Mouse (Mus musculus): ENCODE data around the gene Tnxb. TPM values are rescaled to one million over a fixed set of nuclear protein-coding genes. Genes with fewer than 3 reads are reported as not detected.

Gene Tnxb
- polyA plus RNA-seq, 1 experiment, result 11.0 TPM

Other genes starting within 250 kb of the Tnxb start
- 55.9 and 102 TPM in 2 replicates for gene Btnl4, start 193.2 kb upstream of the Tnxb start, polyA plus RNA-seq (2012; rRNA removed)
- gene Btnl6, start 153.2 kb upstream of the Tnxb start, polyA plus RNA-seq (2012; rRNA removed), result 115 and 205 TPM in 2 replicates
- 4.1 and 8.1 TPM in 2 replicates for gene Notch4, start 106.3 kb upstream of the Tnxb start, polyA plus RNA-seq (2012; rRNA removed)
- 11.2 and 11.8 TPM in 2 replicates for gene Gpsm3, start 80.7 kb upstream of the Tnxb start, polyA plus RNA-seq (2012; rRNA removed)
- 34.5 and 44.4 TPM in 2 replicates for gene Pbx2, start 79.3 kb upstream of the Tnxb start, polyA plus RNA-seq (2012; rRNA removed)
- gene Ager, start 72.7 kb upstream of the Tnxb start, polyA plus RNA-seq (2012; rRNA removed), result 1.9 and 2.1 TPM in 2 replicates
- 171 and 173 TPM in 2 replicates for gene Rnf5, start 66.8 kb upstream of the Tnxb start, polyA plus RNA-seq (2012; rRNA removed)
- gene Agpat1, start 66.3 kb upstream of the Tnxb start, polyA plus RNA-seq (2012; rRNA removed), result 255 and 267 TPM in 2 replicates
- gene Egfl8, start 54.6 kb upstream of the Tnxb start, polyA plus RNA-seq (2012; rRNA removed), result 1.7 and 2.2 TPM in 2 replicates
- 31.1 and 35.8 TPM in 2 replicates for gene Ppt2, start 42.0 kb upstream of the Tnxb start, polyA plus RNA-seq (2012; rRNA removed)
- 4.5 and 5.7 TPM in 2 replicates for gene Prrt1, start 41.0 kb upstream of the Tnxb start, polyA plus RNA-seq (2012; rRNA removed)
- gene Fkbpl, start 25.8 kb upstream of the Tnxb start, polyA plus RNA-seq (2012; rRNA removed), result 3.7 and 4.7 TPM in 2 replicates
- gene Atf6b, start 23.4 kb upstream of the Tnxb start, polyA plus RNA-seq (2012; rRNA removed), result 61.0 and 64.1 TPM in 2 replicates
- 32.9 and 44.2 TPM in 2 replicates for gene C4b, start 73.3 kb downstream of the Tnxb start, polyA plus RNA-seq (2012; rRNA removed)
- gene Cyp21a1, start 134.0 kb downstream of the Tnxb start, polyA plus RNA-seq (2012; rRNA removed), result 0.05 TPM in 1 of 2 replicates, not detected in the other
- gene Stk19, start 166.4 kb downstream of the Tnxb start, polyA plus RNA-seq (2012; rRNA removed), result 49.5 and 57.9 TPM in 2 replicates
- 75.2 and 76.4 TPM in 2 replicates for gene Dxo, start 166.5 kb downstream of the Tnxb start, polyA plus RNA-seq (2012; rRNA removed)
- 61.1 and 89.6 TPM in 2 replicates for gene Skiv2l, start 179.7 kb downstream of the Tnxb start, polyA plus RNA-seq (2012; rRNA removed)
- gene Nelfe, start 179.9 kb downstream of the Tnxb start, polyA plus RNA-seq (2012; rRNA removed), result 31.2 and 33.8 TPM in 2 replicates
- gene Cfb, start 192.0 kb downstream of the Tnxb start, polyA plus RNA-seq (2012; rRNA removed), result 64.4 and 94.3 TPM in 2 replicates
- 4.7 and 5.8 TPM in 2 replicates for gene Zbtb12, start 208.9 kb downstream of the Tnxb start, polyA plus RNA-seq (2012; rRNA removed)
- not detected in 2 replicates for gene Gm20547, start 211.5 kb downstream of the Tnxb start, polyA plus RNA-seq (2012; rRNA removed)
- 28.1 and 31.1 TPM in 2 replicates for gene C2, start 227.7 kb downstream of the Tnxb start, polyA plus RNA-seq (2012; rRNA removed)
- 151 and 185 TPM in 2 replicates for gene Ehmt2, start 227.9 kb downstream of the Tnxb start, polyA plus RNA-seq (2012; rRNA removed)
- gene Slc44a4, start 243.9 kb downstream of the Tnxb start, polyA plus RNA-seq (2012; rRNA removed), result 180 and 226 TPM in 2 replicates

Measured in large intestine, adult 2 months (tissue).